Mouse (Mus musculus) liver, adult 2 months (tissue): ENCODE measurements at regions not wholly inside any gene's neighbourhood (a gene's known extent, or its start where the extent isn't known, plus 50 kb on each side); places are given as distances from the start of the nearest gene placed in this dataset.

Experiments
- DNase-seq: peaks from one replicate; pipeline ENCODE4 v3.0.0-alpha.2; 2011; ENCODE audit warnings: low read depth, low spot score; ENCODE audit errors: extremely low read depth
- H3K27ac ChIP-seq: fragments of 200-500 bp; replicated peaks from 2 replicates; pipeline ENCODE4 v1.5.1; 2012; ENCODE audit warnings: low read depth, mild to moderate bottlenecking, control low read depth, inconsistent platforms, low read length; ENCODE audit not compliant: insufficient read depth
- H3K27me3 ChIP-seq: fragments of 200-500 bp; 2 replicates; pipeline ENCODE4 v1.6.1; 2012; ENCODE audit warnings: mild to moderate bottlenecking, moderate library complexity, low read length, inconsistent platforms; ENCODE audit not compliant: control insufficient read depth, insufficient read depth
- H3K36me3 ChIP-seq: fragments of 200-500 bp; 2 replicates; pipeline ENCODE4 v1.6.1; 2012; ENCODE audit warnings: low read length, inconsistent platforms; ENCODE audit not compliant: control insufficient read depth, insufficient read depth
- H3K4me1 ChIP-seq: fragments of 200-500 bp; 2 replicates; pipeline ENCODE4 v1.6.1; 2011; ENCODE audit warnings: low read length; ENCODE audit not compliant: control insufficient read depth, insufficient read depth
- H3K4me3 ChIP-seq: fragments of 200-500 bp; 2 replicates; pipeline ENCODE4 v1.5.1; 2011; ENCODE audit warnings: low read depth, mild to moderate bottlenecking, control low read depth, low read length, moderate library complexity; ENCODE audit not compliant: insufficient read depth
- H3K79me2 ChIP-seq: fragments of 200-500 bp; 2 replicates; pipeline ENCODE4 v1.6.1; 2012; ENCODE audit warnings: inconsistent platforms, mild to moderate bottlenecking, low read length, moderate library complexity; ENCODE audit not compliant: control insufficient read depth, insufficient read depth
- H3K9ac ChIP-seq: fragments of 200-500 bp; 2 replicates; pipeline ENCODE4 v1.6.1; 2012; ENCODE audit warnings: low read depth, mild to moderate bottlenecking, control low read depth, inconsistent platforms, low read length
- CTCF ChIP-seq: fragments of 200-500 bp; IDR thresholded peaks from 2 replicates; pipeline ENCODE4 v1.5.1; 2011; ENCODE audit warnings: low read depth, low read length, control low read depth
- POLR2A ChIP-seq: fragments of 200-500 bp; IDR thresholded peaks from 2 replicates; pipeline ENCODE4 v1.6.1; 2011; ENCODE audit warnings: low read length, control low read depth; ENCODE audit not compliant: insufficient read depth; ENCODE audit errors: extremely low read depth
- WGBS: fragments of 180-500 bp; shearing (Covaris S2); methylation state at CpG from one replicate; pipeline ENCODE4 v1.1.7; 2018; 5-methylcytosine and 5-hydroxymethylcytosine counted together

GRCm38 (mm10) chr5:38999700-39000099 is 123.1 kb upstream of the Clnk start:
- 62% methylated on average over 2 of the region's 2 CpGs for WGBS
- H3K4me3 ChIP-seq = no peak overlapping the region
- H3K9ac ChIP-seq = no peak overlapping the region
- H3K4me1 ChIP-seq = no peaks in the 10 kb centered on the region
- H3K79me2 ChIP-seq = no peaks in the 10 kb centered on the region
- TF ChIP-seq POLR2A (no peak), CTCF (no peak)
- H3K27ac ChIP-seq = no peak overlapping the region
- H3K36me3 ChIP-seq = no peaks in the 10 kb centered on the region
- H3K27me3 ChIP-seq = no peaks in the 10 kb centered on the region
- no peak for DNase-seq

- H3K36me3 ChIP-seq = no peaks in the 10 kb centered on the region
- H3K27me3 ChIP-seq = no peaks in the 10 kb centered on the region
- no peaks in the 10 kb centered on the region for H3K79me2 ChIP-seq
- no peak for DNase-seq
- H3K4me1 ChIP-seq = no peaks in the 10 kb centered on the region
- H3K4me3 ChIP-seq = no peak overlapping the region
- no peak for TF ChIP-seq POLR2A
- no peak for TF ChIP-seq CTCF
- no peak overlapping the region for H3K9ac ChIP-seq
- WGBS = 70% methylated on average over 6 of the region's 6 CpGs
- H3K27ac ChIP-seq = no peak overlapping the region
Measured at GRCm38 (mm10) chr5:38972397-38973159, 96.0 kb upstream of the Clnk start.

- TF ChIP-seq CTCF (no peak), POLR2A (no peak)
- no peaks in the 10 kb centered on the region for H3K4me1 ChIP-seq
- H3K36me3 ChIP-seq = no peaks in the 10 kb centered on the region
- no peaks in the 10 kb centered on the region for H3K79me2 ChIP-seq
- H3K4me3 ChIP-seq = no peak overlapping the region
- H3K9ac ChIP-seq = no peak overlapping the region
- no peak overlapping the region for H3K27ac ChIP-seq
- no peak for DNase-seq
- 71% methylated on average over 4 of the region's 4 CpGs for WGBS
- H3K27me3 ChIP-seq = no peaks in the 10 kb centered on the region
Measured at GRCm38 (mm10) chr5:38970497-38970896, 93.9 kb upstream of the Clnk start.

- TF ChIP-seq POLR2A (no peak), CTCF (no peak)
- Histone ChIP-seq H3K36me3 (no peaks in the 10 kb centered on the region), H3K27me3 (no peaks in the 10 kb centered on the region), H3K9ac (no peak overlapping the region), H3K4me1 (no peaks in the 10 kb centered on the region), H3K27ac (no peak overlapping the region), H3K79me2 (no peaks in the 10 kb centered on the region), H3K4me3 (no peak overlapping the region)
- 60% methylated on average over 1 of the region's 1 CpGs for WGBS
- no peak for DNase-seq
Measured at GRCm38 (mm10) chr5:38967010-38967409, 90.4 kb upstream of the Clnk start.

GRCm38 (mm10) chr5:38964445-38964844 is 87.8 kb upstream of the Clnk start:
- Histone ChIP-seq H3K4me1 (no peaks in the 10 kb centered on the region), H3K9ac (no peak overlapping the region), H3K36me3 (no peaks in the 10 kb centered on the region), H3K27me3 (no peaks in the 10 kb centered on the region), H3K4me3 (no peak overlapping the region), H3K27ac (no peak overlapping the region), H3K79me2 (no peaks in the 10 kb centered on the region)
- DNase-seq = no peak
- TF ChIP-seq POLR2A (no peak), CTCF (no peak)

- H3K27ac ChIP-seq = no peak overlapping the region
- no peaks in the 10 kb centered on the region for H3K79me2 ChIP-seq
- DNase-seq = no peak
- no peaks in the 10 kb centered on the region for H3K27me3 ChIP-seq
- TF ChIP-seq CTCF (no peak), POLR2A (no peak)
- WGBS = 69% methylated on average over 9 of the region's 9 CpGs
- no peak overlapping the region for H3K9ac ChIP-seq
- no peaks in the 10 kb centered on the region for H3K4me1 ChIP-seq
- H3K4me3 ChIP-seq = no peak overlapping the region
- no peaks in the 10 kb centered on the region for H3K36me3 ChIP-seq
Measured at GRCm38 (mm10) chr5:38950520-38951288, 74.1 kb upstream of the Clnk start.
